In the genomic region with DNA sequence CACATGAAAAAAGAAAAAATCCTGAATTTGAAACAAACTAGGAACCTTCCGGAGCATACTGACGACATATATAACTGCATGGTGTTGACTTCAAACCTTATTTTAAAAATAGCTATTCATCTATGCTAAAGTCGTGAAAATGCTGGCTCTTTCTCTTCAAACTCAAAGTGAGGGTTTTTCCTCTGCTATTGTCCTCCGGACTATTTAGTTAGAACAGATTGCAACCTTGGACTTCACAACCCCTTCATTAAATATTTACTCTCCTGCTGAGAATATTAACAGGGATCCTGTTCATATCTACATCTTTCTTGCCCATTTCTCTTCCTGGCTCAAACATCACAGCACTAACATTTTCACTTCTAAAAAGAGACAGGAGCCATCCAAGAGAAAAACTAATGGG, we compare ENCODE assay signal across 8 mouse cellular contexts.
DNase-seq lines count a peak whose midpoint lies in the region; ATAC-seq and TF ChIP-seq lines count a peak whose summit lies in the region.

No protein-coding gene starts in this region.

- H3K9ac ChIP-seq in kidney, postnatal 0 days (ENCODE audit: low read depth, low read length) = peak overlapping the region; percentile 45; the same call in 1 of the 2 replicates
- H3K9ac ChIP-seq in embryonic facial prominence, embryonic 11.5 days (replicated peaks; ENCODE audit: low read length) = no peak overlapping the region
- H3K9ac ChIP-seq in hindbrain, embryonic 16.5 days (ENCODE audit: low read depth, low read length) = peak overlapping the region; percentile 58
- H3K9ac ChIP-seq in midbrain, embryonic 16.5 days (ENCODE audit: low read depth, low read length) = peak overlapping the region; percentile 67

- TF ChIP-seq CTCF in kidney, postnatal 0 days (IDR thresholded peaks at IDR 0.05; ENCODE audit: low read depth) = no peak

- H3K4me3 ChIP-seq in kidney, postnatal 0 days (replicated peaks; ENCODE audit: low read depth, low read length) = peak overlapping the region; percentile 47
- H3K4me3 ChIP-seq in embryonic facial prominence, embryonic 11.5 days (ENCODE audit: low read depth, low read length) = peak overlapping the region; percentile 46
- H3K4me3 ChIP-seq in hindbrain, embryonic 16.5 days (ENCODE audit: low read length) = peak overlapping the region; percentile 48
- H3K4me3 ChIP-seq in midbrain, embryonic 16.5 days (ENCODE audit: low read depth, low read length) = peak overlapping the region; percentile 65

- no peaks in the 10 kb centered on the region for H3K4me1 ChIP-seq in kidney, postnatal 0 days (replicated peaks; ENCODE audit: insufficient read depth, low read length)
- H3K4me1 ChIP-seq in embryonic facial prominence, embryonic 11.5 days (ENCODE audit: control insufficient read depth, insufficient read depth, low read length) = no peaks in the 10 kb centered on the region
- H3K4me1 ChIP-seq in hindbrain, embryonic 16.5 days (ENCODE audit: control insufficient read depth, insufficient read depth, low read depth, low read length) = no peaks in the 10 kb centered on the region
- peaks cover 7% of the 10 kb centered on the region; the same call in 1 of the 2 replicates for H3K4me1 ChIP-seq in midbrain, embryonic 16.5 days (ENCODE audit: control insufficient read depth, insufficient read depth, low read length)

- H3K4me2 ChIP-seq in kidney, postnatal 0 days (ENCODE audit: low read length) = peak overlapping the region; percentile 53
- peak overlapping the region; percentile 56 for H3K4me2 ChIP-seq in embryonic facial prominence, embryonic 11.5 days (ENCODE audit: low read depth, low read length)
- H3K4me2 ChIP-seq in hindbrain, embryonic 16.5 days (ENCODE audit: low read length) = peak overlapping the region; percentile 72
- H3K4me2 ChIP-seq in midbrain, embryonic 16.5 days (ENCODE audit: low read length) = peak overlapping the region; percentile 75

- WGBS in kidney, postnatal 0 days = 2% methylated on average over 4 of the region's 4 CpGs
- WGBS in embryonic facial prominence, embryonic 11.5 days = 2% methylated on average over 4 of the region's 4 CpGs
- 3% methylated on average over 4 of the region's 4 CpGs for WGBS in hindbrain, embryonic 16.5 days
- WGBS in midbrain, embryonic 16.5 days = 2% methylated on average over 4 of the region's 4 CpGs

- H3K27ac ChIP-seq in kidney, postnatal 0 days = no peak overlapping the region
- no peak overlapping the region for H3K27ac ChIP-seq in embryonic facial prominence, embryonic 11.5 days (replicated peaks; ENCODE audit: low read depth, low read length)
- no peak overlapping the region for H3K27ac ChIP-seq in hindbrain, embryonic 16.5 days (ENCODE audit: low read depth, low read length)
- no peak overlapping the region for H3K27ac ChIP-seq in midbrain, embryonic 16.5 days (ENCODE audit: low read length)

- no peak for ATAC-seq in kidney, postnatal 0 days (replicated peaks; ENCODE audit: low FRiP score, low read depth)
- ATAC-seq in embryonic facial prominence, embryonic 11.5 days (replicated peaks; ENCODE audit: insufficient number of reproducible peaks, low FRiP score, low TSS enrichment, low read depth) = no peak
- ATAC-seq in hindbrain, embryonic 16.5 days = no peak
- ATAC-seq in midbrain, embryonic 16.5 days = no peak

- H3K36me3 ChIP-seq in kidney, postnatal 0 days (ENCODE audit: insufficient read depth, low read length) = no peaks in the 10 kb centered on the region
- no peaks in the 10 kb centered on the region for H3K36me3 ChIP-seq in embryonic facial prominence, embryonic 11.5 days (replicated peaks; ENCODE audit: control insufficient read depth, insufficient read depth, low read depth, low read length)
- no peaks in the 10 kb centered on the region for H3K36me3 ChIP-seq in hindbrain, embryonic 16.5 days (ENCODE audit: control insufficient read depth, insufficient read depth, low read length)
- H3K36me3 ChIP-seq in midbrain, embryonic 16.5 days (ENCODE audit: control insufficient read depth, insufficient read depth, low read length) = no peaks in the 10 kb centered on the region

- H3K9me3 ChIP-seq in kidney, postnatal 0 days (replicated peaks; ENCODE audit: low read length) = no peaks in the 10 kb centered on the region
- no peaks in the 10 kb centered on the region for H3K9me3 ChIP-seq in embryonic facial prominence, embryonic 11.5 days (replicated peaks; ENCODE audit: control insufficient read depth, low read length)
- H3K9me3 ChIP-seq in hindbrain, embryonic 16.5 days (ENCODE audit: control insufficient read depth, low read length) = no peaks in the 10 kb centered on the region
- no peaks in the 10 kb centered on the region for H3K9me3 ChIP-seq in midbrain, embryonic 16.5 days (replicated peaks; ENCODE audit: control insufficient read depth, low read length, poor library complexity, severe bottlenecking)

- no peaks in the 10 kb centered on the region for H3K27me3 ChIP-seq in kidney, postnatal 0 days (ENCODE audit: insufficient read depth, low read length)
- H3K27me3 ChIP-seq in embryonic facial prominence, embryonic 11.5 days (ENCODE audit: control insufficient read depth, insufficient read depth, low read length) = no peaks in the 10 kb centered on the region
- no peaks in the 10 kb centered on the region for H3K27me3 ChIP-seq in hindbrain, embryonic 16.5 days (replicated peaks; ENCODE audit: control insufficient read depth, insufficient read depth, low read length)
- no peaks in the 10 kb centered on the region for H3K27me3 ChIP-seq in midbrain, embryonic 16.5 days (ENCODE audit: control insufficient read depth, insufficient read depth, low read depth, low read length)

- DNase-seq in kidney, postnatal 0 days (ENCODE audit: low spot score) = peak; percentile 54
- no peak for DNase-seq in kidney, adult 18-20 months
- no peak for DNase-seq in embryonic facial prominence, embryonic 11.5 days (ENCODE audit: low spot score)
- no peak for DNase-seq in left cerebral cortex, adult 18-20 months (ENCODE audit: low spot score in 2 of 2)
- no peak for DNase-seq in frontal cortex, postnatal 14 days (ENCODE audit: low spot score in 2 of 2)
- no peak for DNase-seq in adrenal gland, postnatal 36 days
